Mouse (Mus musculus): ENCODE data around the gene Paqr8. TPM values are rescaled to one million over a fixed set of nuclear protein-coding genes. Genes with fewer than 3 reads are reported as not detected.
A peak's percentile ranks its signal among the peaks of the same experiment; 100 is the strongest.

Paqr8 gene
- polyA plus RNA-seq, 1 experiment from 2014 or later: 8.4 TPM

GRCm38 (mm10) chr1:20973389-20973788 lies 83.0 kb downstream of the Paqr8 start:
- Histone ChIP-seq H3K4me1 (ENCODE audit: control insufficient read depth, insufficient read depth, low read length) (no peaks in the 10 kb centered on the region), H3K27me3 (ENCODE audit: control insufficient read depth, insufficient read depth, low read length) (no peaks in the 10 kb centered on the region), H3K9ac (ENCODE audit: low read length) (no peak overlapping the region), H3K4me2 (ENCODE audit: low read depth) (no peak overlapping the region), H3K4me3 (ENCODE audit: low read depth, low read length) (no peak overlapping the region), H3K9me3 (ENCODE audit: control insufficient read depth, low read length) (no peaks in the 10 kb centered on the region), H3K27ac (ENCODE audit: low read depth, low read length) (no peak overlapping the region), H3K36me3 (ENCODE audit: control insufficient read depth, insufficient read depth, low read length) (no peaks in the 10 kb centered on the region)
- WGBS: 97% methylated on average over 6 of the region's 6 CpGs
- ATAC-seq (ENCODE audit: insufficient read depth, low FRiP score, low TSS enrichment) (no peak), DNase-seq (ENCODE audit: low spot score) (no peak)

GRCm38 (mm10) chr1:20974341-20975135 lies 84.1 kb downstream of the Paqr8 start:
- ATAC-seq (ENCODE audit: insufficient read depth, low FRiP score, low TSS enrichment) (no peak), DNase-seq (ENCODE audit: low spot score) (no peak)
- Histone ChIP-seq H3K9ac (ENCODE audit: low read length) (no peak overlapping the region), H3K36me3 (ENCODE audit: control insufficient read depth, insufficient read depth, low read length) (no peaks in the 10 kb centered on the region), H3K4me3 (ENCODE audit: low read depth, low read length) (no peak overlapping the region), H3K4me1 (ENCODE audit: control insufficient read depth, insufficient read depth, low read length) (no peaks in the 10 kb centered on the region), H3K27me3 (ENCODE audit: control insufficient read depth, insufficient read depth, low read length) (no peaks in the 10 kb centered on the region), H3K4me2 (ENCODE audit: low read depth) (no peak overlapping the region), H3K9me3 (ENCODE audit: control insufficient read depth, low read length) (no peaks in the 10 kb centered on the region), H3K27ac (ENCODE audit: low read depth, low read length) (no peak overlapping the region)
- WGBS: 69% methylated on average over 9 of the region's 9 CpGs

GRCm38 (mm10) chr1:20980553-20980952 lies 90.1 kb downstream of the Paqr8 start:
- H3K4me3 ChIP-seq (ENCODE audit: low read depth, low read length): no peak overlapping the region
- H3K9me3 ChIP-seq (ENCODE audit: control insufficient read depth, low read length): no peaks in the 10 kb centered on the region
- no peak overlapping the region for H3K4me2 ChIP-seq (ENCODE audit: low read depth)
- ATAC-seq (ENCODE audit: insufficient read depth, low FRiP score, low TSS enrichment) (no peak), DNase-seq (ENCODE audit: low spot score) (no peak)
- H3K9ac ChIP-seq (ENCODE audit: low read length): no peak overlapping the region
- H3K4me1 ChIP-seq (ENCODE audit: control insufficient read depth, insufficient read depth, low read length): no peaks in the 10 kb centered on the region
- no peaks in the 10 kb centered on the region for H3K27me3 ChIP-seq (ENCODE audit: control insufficient read depth, insufficient read depth, low read length)
- WGBS: 87% methylated on average over 1 of the region's 1 CpGs
- H3K27ac ChIP-seq (ENCODE audit: low read depth, low read length): no peak overlapping the region
- no peaks in the 10 kb centered on the region for H3K36me3 ChIP-seq (ENCODE audit: control insufficient read depth, insufficient read depth, low read length)

- WGBS: 93% methylated on average over 6 of the region's 6 CpGs
- Histone ChIP-seq H3K4me1 (ENCODE audit: control insufficient read depth, insufficient read depth, low read length) (no peaks in the 10 kb centered on the region), H3K9ac (ENCODE audit: low read length) (no peak overlapping the region), H3K36me3 (ENCODE audit: control insufficient read depth, insufficient read depth, low read length) (no peaks in the 10 kb centered on the region), H3K27ac (ENCODE audit: low read depth, low read length) (no peak overlapping the region), H3K9me3 (ENCODE audit: control insufficient read depth, low read length) (no peaks in the 10 kb centered on the region), H3K4me2 (ENCODE audit: low read depth) (no peak overlapping the region), H3K4me3 (ENCODE audit: low read depth, low read length) (no peak overlapping the region), H3K27me3 (ENCODE audit: control insufficient read depth, insufficient read depth, low read length) (no peaks in the 10 kb centered on the region)
- DNase-seq (ENCODE audit: low spot score): no peak
- ATAC-seq (ENCODE audit: insufficient read depth, low FRiP score, low TSS enrichment): no peak
These were observed 91.4 kb downstream of the Paqr8 start for GRCm38 (mm10) chr1:20981764-20982163.

DNA sequence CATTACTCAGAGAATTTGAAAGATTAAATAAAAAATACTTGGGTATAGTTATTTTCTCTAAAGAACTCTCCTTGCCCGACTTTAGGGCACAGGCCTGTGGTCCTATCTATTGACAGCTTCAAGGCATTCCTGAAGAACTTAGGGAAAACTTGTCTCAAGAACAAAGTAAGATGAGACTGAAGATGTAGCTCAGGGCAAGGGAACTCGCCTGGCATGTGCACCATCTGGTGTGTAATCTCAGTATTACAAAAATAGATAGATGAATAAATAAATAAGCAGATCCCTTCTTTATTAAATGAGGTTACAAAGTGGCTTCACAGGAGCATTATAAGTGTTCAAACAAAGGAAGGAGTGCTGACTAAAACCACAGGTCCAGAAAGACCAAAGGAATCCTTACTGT lies 93.7 kb downstream of the Paqr8 start:
- ATAC-seq (ENCODE audit: insufficient read depth, low FRiP score, low TSS enrichment) (no peak), DNase-seq (ENCODE audit: low spot score) (no peak)
- Histone ChIP-seq H3K4me3 (ENCODE audit: low read depth, low read length) (no peak overlapping the region), H3K27ac (ENCODE audit: low read depth, low read length) (no peak overlapping the region), H3K27me3 (ENCODE audit: control insufficient read depth, insufficient read depth, low read length) (no peaks in the 10 kb centered on the region), H3K36me3 (ENCODE audit: control insufficient read depth, insufficient read depth, low read length) (no peaks in the 10 kb centered on the region), H3K4me2 (ENCODE audit: low read depth) (no peak overlapping the region), H3K9ac (ENCODE audit: low read length) (no peak overlapping the region), H3K9me3 (ENCODE audit: control insufficient read depth, low read length) (no peaks in the 10 kb centered on the region), H3K4me1 (ENCODE audit: control insufficient read depth, insufficient read depth, low read length) (no peaks in the 10 kb centered on the region)
- 83% methylated on average over 2 of the region's 2 CpGs for WGBS

- WGBS: 66% methylated on average over 4 of the region's 4 CpGs
- no peak overlapping the region for H3K9ac ChIP-seq (ENCODE audit: low read length)
- H3K27ac ChIP-seq (ENCODE audit: low read depth, low read length): no peak overlapping the region
- no peak overlapping the region for H3K4me3 ChIP-seq (ENCODE audit: low read depth, low read length)
- H3K36me3 ChIP-seq (ENCODE audit: control insufficient read depth, insufficient read depth, low read length): no peaks in the 10 kb centered on the region
- H3K9me3 ChIP-seq (ENCODE audit: control insufficient read depth, low read length): no peaks in the 10 kb centered on the region
- no peaks in the 10 kb centered on the region for H3K4me1 ChIP-seq (ENCODE audit: control insufficient read depth, insufficient read depth, low read length)
- DNase-seq (ENCODE audit: low spot score) (no peak), ATAC-seq (ENCODE audit: insufficient read depth, low FRiP score, low TSS enrichment) (peak; percentile 48; the same call in 1 of the 2 replicates)
- no peaks in the 10 kb centered on the region for H3K27me3 ChIP-seq (ENCODE audit: control insufficient read depth, insufficient read depth, low read length)
- H3K4me2 ChIP-seq (ENCODE audit: low read depth): no peak overlapping the region
These were observed 94.2 kb downstream of the Paqr8 start for GRCm38 (mm10) chr1:20984582-20984981.

DNA sequence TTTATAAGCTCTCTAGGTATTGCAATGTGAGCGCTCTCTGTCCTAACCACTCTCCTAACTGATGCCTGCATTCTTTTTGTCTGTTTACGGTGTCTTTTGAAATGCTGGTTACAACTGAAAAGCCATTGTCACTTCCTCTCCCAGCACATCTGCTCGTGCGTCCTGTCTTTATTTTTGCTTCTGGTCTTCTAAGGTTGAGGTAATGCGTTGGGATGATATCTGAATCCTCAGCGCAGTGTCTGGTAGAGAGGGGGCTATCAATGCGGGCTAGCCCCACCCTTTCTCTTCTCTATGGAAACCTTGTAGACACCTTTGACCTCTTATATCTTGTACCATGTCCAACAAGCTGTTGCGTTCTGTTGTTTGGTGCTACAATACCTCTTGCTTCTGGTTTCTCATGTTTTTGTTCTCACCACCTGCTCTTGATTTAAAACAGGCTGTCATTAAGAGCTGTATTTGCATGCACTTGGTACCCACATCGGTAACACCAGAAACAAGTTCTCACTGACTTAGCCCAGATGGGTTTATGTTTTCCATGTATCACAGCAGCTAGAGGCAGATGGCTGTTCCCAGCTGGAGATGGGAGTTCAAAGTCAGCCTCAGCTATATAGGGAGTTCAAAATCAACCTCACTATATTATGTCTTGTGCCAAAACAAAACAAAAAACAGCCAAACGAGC lies 96.1 kb downstream of the Paqr8 start:
- Histone ChIP-seq H3K36me3 (ENCODE audit: control insufficient read depth, insufficient read depth, low read length) (no peaks in the 10 kb centered on the region), H3K4me2 (ENCODE audit: low read depth) (no peak overlapping the region), H3K4me3 (ENCODE audit: low read depth, low read length) (no peak overlapping the region), H3K9ac (ENCODE audit: low read length) (no peak overlapping the region), H3K4me1 (ENCODE audit: control insufficient read depth, insufficient read depth, low read length) (no peaks in the 10 kb centered on the region), H3K27me3 (ENCODE audit: control insufficient read depth, insufficient read depth, low read length) (no peaks in the 10 kb centered on the region), H3K27ac (ENCODE audit: low read depth, low read length) (no peak overlapping the region), H3K9me3 (ENCODE audit: control insufficient read depth, low read length) (no peaks in the 10 kb centered on the region)
- DNase-seq (ENCODE audit: low spot score) (no peak), ATAC-seq (ENCODE audit: insufficient read depth, low FRiP score, low TSS enrichment) (0 out of 2 replicates have a peak, but pooled peaks have one; percentile 36)
- WGBS: 64% methylated on average over 10 of the region's 10 CpGs

All from neural tube, embryonic 11.5 days (tissue).